Mouse (Mus musculus): ENCODE data around the gene Cklf. TPM values are rescaled to one million over a fixed set of nuclear protein-coding genes. Genes with fewer than 3 reads are reported as not detected.

The Cklf gene
- polyA plus RNA-seq, 1 experiment, result 5.4 TPM

GRCm38 (mm10) chr8:104227048-104227447 lies 23.6 kb upstream of the Cklf start:
- H3K36me3 ChIP-seq (ENCODE audit: control insufficient read depth, insufficient read depth, low read length), result peaks cover 9% of the 10 kb centered on the region
- no peaks in the 10 kb centered on the region for H3K4me1 ChIP-seq (ENCODE audit: control insufficient read depth, insufficient read depth, low read length)
- 61% methylated on average over 5 of the region's 5 CpGs for WGBS
- no peaks in the 10 kb centered on the region for H3K27me3 ChIP-seq (replicated peaks; ENCODE audit: control insufficient read depth, insufficient read depth, low read length)
- H3K27ac ChIP-seq (ENCODE audit: insufficient read depth, low read depth, low read length), result no peak overlapping the region
- DNase-seq, result no peak
- TF ChIP-seq CTCF (conservative IDR thresholded peaks at IDR 0.05; ENCODE audit: insufficient read depth, insufficient read length, low read depth, low read length), result no peak
- no peak for TF ChIP-seq POLR2A (IDR thresholded peaks at IDR 0.05; ENCODE audit: low read depth, low read length)
- no peak overlapping the region for H3K4me3 ChIP-seq (ENCODE audit: insufficient read depth, low read depth, low read length)

- no peaks in the 10 kb centered on the region for H3K4me1 ChIP-seq (ENCODE audit: control insufficient read depth, insufficient read depth, low read length)
- no peak overlapping the region for H3K27ac ChIP-seq (ENCODE audit: insufficient read depth, low read depth, low read length)
- no peak for DNase-seq
- H3K36me3 ChIP-seq (ENCODE audit: control insufficient read depth, insufficient read depth, low read length), result peaks cover 9% of the 10 kb centered on the region
- no peaks in the 10 kb centered on the region for H3K27me3 ChIP-seq (replicated peaks; ENCODE audit: control insufficient read depth, insufficient read depth, low read length)
- TF ChIP-seq POLR2A (IDR thresholded peaks at IDR 0.05; ENCODE audit: low read depth, low read length) (no peak), CTCF (conservative IDR thresholded peaks at IDR 0.05; ENCODE audit: insufficient read depth, insufficient read length, low read depth, low read length) (no peak)
- H3K4me3 ChIP-seq (ENCODE audit: insufficient read depth, low read depth, low read length), result no peak overlapping the region
- 91% methylated on average over 9 of the region's 9 CpGs for WGBS
Observed at GRCm38 (mm10) chr8:104230377-104230776, 20.3 kb upstream of the Cklf start.

- no peak for DNase-seq
- no peak overlapping the region for H3K4me3 ChIP-seq (ENCODE audit: insufficient read depth, low read depth, low read length)
- H3K4me1 ChIP-seq (ENCODE audit: control insufficient read depth, insufficient read depth, low read length), result no peaks in the 10 kb centered on the region
- no peaks in the 10 kb centered on the region for H3K27me3 ChIP-seq (replicated peaks; ENCODE audit: control insufficient read depth, insufficient read depth, low read length)
- TF ChIP-seq CTCF (conservative IDR thresholded peaks at IDR 0.05; ENCODE audit: insufficient read depth, insufficient read length, low read depth, low read length), result no peak
- TF ChIP-seq POLR2A (IDR thresholded peaks at IDR 0.05; ENCODE audit: low read depth, low read length), result no peak
- H3K36me3 ChIP-seq (ENCODE audit: control insufficient read depth, insufficient read depth, low read length), result peaks cover 7% of the 10 kb centered on the region
- H3K27ac ChIP-seq (ENCODE audit: insufficient read depth, low read depth, low read length), result no peak overlapping the region
- WGBS, result 97% methylated on average over 4 of the region's 4 CpGs
Observed at GRCm38 (mm10) chr8:104232039-104232438, 18.6 kb upstream of the Cklf start.

- 96% methylated on average over 5 of the region's 5 CpGs for WGBS
- H3K4me1 ChIP-seq (ENCODE audit: control insufficient read depth, insufficient read depth, low read length), result no peaks in the 10 kb centered on the region
- H3K36me3 ChIP-seq (ENCODE audit: control insufficient read depth, insufficient read depth, low read length), result no peaks in the 10 kb centered on the region; the same call in 1 of the 2 replicates
- DNase-seq, result no peak
- H3K27me3 ChIP-seq (replicated peaks; ENCODE audit: control insufficient read depth, insufficient read depth, low read length), result no peaks in the 10 kb centered on the region
- no peak for TF ChIP-seq CTCF (conservative IDR thresholded peaks at IDR 0.05; ENCODE audit: insufficient read depth, insufficient read length, low read depth, low read length)
- no peak for TF ChIP-seq POLR2A (IDR thresholded peaks at IDR 0.05; ENCODE audit: low read depth, low read length)
- no peak overlapping the region for H3K4me3 ChIP-seq (ENCODE audit: insufficient read depth, low read depth, low read length)
- H3K27ac ChIP-seq (ENCODE audit: insufficient read depth, low read depth, low read length), result no peak overlapping the region
Observed at GRCm38 (mm10) chr8:104232919-104233318, 17.7 kb upstream of the Cklf start.

- no peak overlapping the region for H3K27ac ChIP-seq (ENCODE audit: insufficient read depth, low read depth, low read length)
- no peak for DNase-seq
- H3K4me1 ChIP-seq (ENCODE audit: control insufficient read depth, insufficient read depth, low read length), result no peaks in the 10 kb centered on the region
- no peaks in the 10 kb centered on the region; the same call in 1 of the 2 replicates for H3K36me3 ChIP-seq (ENCODE audit: control insufficient read depth, insufficient read depth, low read length)
- no peak overlapping the region for H3K4me3 ChIP-seq (ENCODE audit: insufficient read depth, low read depth, low read length)
- no peaks in the 10 kb centered on the region for H3K27me3 ChIP-seq (replicated peaks; ENCODE audit: control insufficient read depth, insufficient read depth, low read length)
- WGBS, result 61% methylated on average over 6 of the region's 6 CpGs
- TF ChIP-seq CTCF (conservative IDR thresholded peaks at IDR 0.05; ENCODE audit: insufficient read depth, insufficient read length, low read depth, low read length) (0 out of 2 replicates have a peak, but pooled peaks have one; percentile 14), POLR2A (IDR thresholded peaks at IDR 0.05; ENCODE audit: low read depth, low read length) (no peak)
Observed at GRCm38 (mm10) chr8:104234573-104234972, 16.1 kb upstream of the Cklf start.

- peak; percentile 14 for DNase-seq
- Histone ChIP-seq H3K36me3 (ENCODE audit: control insufficient read depth, insufficient read depth, low read length) (no peaks in the 10 kb centered on the region; the same call in 1 of the 2 replicates), H3K27ac (ENCODE audit: insufficient read depth, low read depth, low read length) (no peak overlapping the region), H3K4me3 (ENCODE audit: insufficient read depth, low read depth, low read length) (no peak overlapping the region), H3K4me1 (ENCODE audit: control insufficient read depth, insufficient read depth, low read length) (no peaks in the 10 kb centered on the region), H3K27me3 (replicated peaks; ENCODE audit: control insufficient read depth, insufficient read depth, low read length) (no peaks in the 10 kb centered on the region)
- TF ChIP-seq CTCF (conservative IDR thresholded peaks at IDR 0.05; ENCODE audit: insufficient read depth, insufficient read length, low read depth, low read length) (no peak), POLR2A (IDR thresholded peaks at IDR 0.05; ENCODE audit: low read depth, low read length) (no peak)
- WGBS, result 68% methylated on average over 10 of the region's 10 CpGs
Observed at GRCm38 (mm10) chr8:104239418-104239861, 11.2 kb upstream of the Cklf start.

GRCm38 (mm10) chr8:104242038-104242644 lies 8.5 kb upstream of the Cklf start:
- H3K27me3 ChIP-seq (replicated peaks; ENCODE audit: control insufficient read depth, insufficient read depth, low read length), result no peaks in the 10 kb centered on the region
- 74% methylated on average over 12 of the region's 12 CpGs for WGBS
- H3K4me3 ChIP-seq (ENCODE audit: insufficient read depth, low read depth, low read length), result no peak overlapping the region
- no peak overlapping the region for H3K27ac ChIP-seq (ENCODE audit: insufficient read depth, low read depth, low read length)
- DNase-seq, result no peak
- no peak for TF ChIP-seq CTCF (conservative IDR thresholded peaks at IDR 0.05; ENCODE audit: insufficient read depth, insufficient read length, low read depth, low read length)
- no peak for TF ChIP-seq POLR2A (IDR thresholded peaks at IDR 0.05; ENCODE audit: low read depth, low read length)
- H3K36me3 ChIP-seq (ENCODE audit: control insufficient read depth, insufficient read depth, low read length), result no peaks in the 10 kb centered on the region; the same call in 1 of the 2 replicates
- H3K4me1 ChIP-seq (ENCODE audit: control insufficient read depth, insufficient read depth, low read length), result no peaks in the 10 kb centered on the region

Measured in kidney, adult 2 months (tissue).